Comparison of ENCODE assay signal across 9 mouse cellular contexts in the genomic region with DNA sequence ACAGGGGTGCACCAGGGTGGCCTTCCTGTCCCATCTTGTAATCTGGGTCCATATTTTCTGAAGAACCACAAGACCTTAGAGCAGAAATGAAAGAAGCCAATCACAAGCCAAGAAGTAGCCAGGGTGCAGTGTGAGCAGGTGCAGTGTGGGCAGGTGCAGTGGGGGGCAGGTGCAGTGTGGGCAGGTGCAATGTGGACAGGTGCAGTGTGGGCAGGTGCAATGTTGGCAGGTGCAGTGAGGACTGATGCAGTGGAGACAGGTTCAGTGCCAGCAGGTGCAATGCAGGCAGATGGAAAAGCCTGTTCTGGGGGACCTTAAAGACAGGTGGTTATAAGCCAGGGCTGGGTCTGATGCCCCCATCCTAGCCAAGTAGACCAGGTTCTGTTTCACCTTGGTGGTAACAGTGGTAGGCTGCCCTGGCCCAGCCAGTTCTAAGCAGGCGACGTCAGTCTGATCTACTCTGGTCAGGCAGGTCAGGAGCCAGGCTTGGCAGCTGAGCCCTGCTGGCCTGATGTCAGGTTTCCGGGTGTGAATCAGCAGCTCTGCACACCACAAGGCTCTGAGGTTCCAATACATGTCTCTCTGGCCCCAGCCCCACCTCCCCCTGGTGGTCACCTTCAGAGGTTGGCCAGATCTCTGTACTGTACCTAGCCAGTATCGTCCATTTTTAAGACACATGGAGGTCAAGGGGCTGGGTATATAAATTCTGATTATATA.
DNase-seq lines count a peak whose midpoint lies in the region; ATAC-seq and TF ChIP-seq lines count a peak whose summit lies in the region.
"Had no signal": no experiment of that assay in that cellular context is flagged by ENCODE, and none has a peak within 500 bp of the region (broad histone marks: within the 10 kb centered on the region; RNA-seq: fewer than 3 reads in every experiment).

No protein-coding gene starts in this region.

- ATAC-seq in embryonic facial prominence, embryonic 15.5 days (ENCODE audit: insufficient number of reproducible peaks, low FRiP score, low TSS enrichment, low read depth) = 0 out of 2 replicates have a peak, but pooled peaks have one; percentile 25
- peak; percentile 64 for ATAC-seq in megakaryocyte, adult 5-6 weeks (ENCODE audit: poor library complexity, severe bottlenecking)
- ATAC-seq in frontal cortex, adult (ENCODE audit: low TSS enrichment) = no peak

- no peak overlapping the region for H3K27ac ChIP-seq in embryonic facial prominence, embryonic 15.5 days (replicated peaks)
- H3K27ac ChIP-seq in kidney, adult 2 months (ENCODE audit: insufficient read depth, low read depth, low read length) = no peak overlapping the region
- no peak overlapping the region for H3K27ac ChIP-seq in hindbrain, embryonic 10.5 days
- H3K27ac ChIP-seq: macrophage had no signal

- WGBS in embryonic facial prominence, embryonic 15.5 days = 70% methylated on average over 4 of the region's 4 CpGs
- 34% methylated on average over 4 of the region's 4 CpGs for WGBS in kidney, adult 2 months
- 77% methylated on average over 4 of the region's 4 CpGs for WGBS in hindbrain, embryonic 10.5 days

- peak; percentile 26 for DNase-seq in thymus, postnatal 4 days
- no peak for DNase-seq in thymus, postnatal 25 days
- peak; percentile 63 for DNase-seq in kidney, adult 2 months
- no peak for DNase-seq in left cerebral cortex, adult 9 months (ENCODE audit: low spot score in 2 of 2)
- DNase-seq in hindbrain, embryonic 10.5 days (ENCODE audit: low spot score) = no peak

- no peak overlapping the region for H3K4me2 ChIP-seq in embryonic facial prominence, embryonic 15.5 days (replicated peaks)

- no peaks in the 10 kb centered on the region for H3K4me1 ChIP-seq in embryonic facial prominence, embryonic 15.5 days
- no peaks in the 10 kb centered on the region for H3K4me1 ChIP-seq in kidney, adult 2 months (ENCODE audit: control insufficient read depth, insufficient read depth, low read length)
- peaks cover 18% of the 10 kb centered on the region; the same call in 1 of the 2 replicates for H3K4me1 ChIP-seq in hindbrain, embryonic 10.5 days (replicated peaks)

- H3K9me3 ChIP-seq in embryonic facial prominence, embryonic 15.5 days (replicated peaks) = no peaks in the 10 kb centered on the region
- H3K9me3 ChIP-seq in hindbrain, embryonic 10.5 days = no peaks in the 10 kb centered on the region

- peaks cover 4% of the 10 kb centered on the region; the same call in 1 of the 2 replicates for H3K36me3 ChIP-seq in embryonic facial prominence, embryonic 15.5 days
- H3K36me3 ChIP-seq in kidney, adult 2 months (ENCODE audit: control insufficient read depth, insufficient read depth, low read length) = no peaks in the 10 kb centered on the region
- H3K36me3 ChIP-seq in hindbrain, embryonic 10.5 days = peaks cover 28% of the 10 kb centered on the region

- no peak overlapping the region for H3K4me3 ChIP-seq in embryonic facial prominence, embryonic 15.5 days (replicated peaks)
- H3K4me3 ChIP-seq in kidney, adult 2 months (ENCODE audit: insufficient read depth, low read depth, low read length) = no peak overlapping the region
- H3K4me3 ChIP-seq in hindbrain, embryonic 10.5 days = no peak overlapping the region

- no peaks in the 10 kb centered on the region for H3K27me3 ChIP-seq in embryonic facial prominence, embryonic 15.5 days
- no peaks in the 10 kb centered on the region for H3K27me3 ChIP-seq in kidney, adult 2 months (replicated peaks; ENCODE audit: control insufficient read depth, insufficient read depth, low read length)
- H3K27me3 ChIP-seq in hindbrain, embryonic 10.5 days (ENCODE audit: insufficient read depth, poor library complexity, severe bottlenecking) = peaks cover 16% of the 10 kb centered on the region; the same call in 1 of the 2 replicates

- TF ChIP-seq CTCF in kidney, adult 2 months (conservative IDR thresholded peaks at IDR 0.05; ENCODE audit: insufficient read depth, insufficient read length, low read depth, low read length) = no peak

- H3K9ac ChIP-seq in embryonic facial prominence, embryonic 15.5 days = no peak overlapping the region

- no peak for TF ChIP-seq POLR2A in kidney, adult 2 months (IDR thresholded peaks at IDR 0.05; ENCODE audit: low read depth, low read length)

Comparison
In these comparisons a context has a peak if more than half of its experiments do, and no peak if none do; other contexts are left out.
1. DNase-seq: peak in thymus, postnatal 4 days (single experiment) and kidney, adult 2 months (single experiment); none in thymus, postnatal 25 days (single experiment), left cerebral cortex, adult 9 months (0 of 2) and hindbrain, embryonic 10.5 days (single experiment).